ENCODE assay signal across 14 mouse cellular contexts in the genomic region with DNA sequence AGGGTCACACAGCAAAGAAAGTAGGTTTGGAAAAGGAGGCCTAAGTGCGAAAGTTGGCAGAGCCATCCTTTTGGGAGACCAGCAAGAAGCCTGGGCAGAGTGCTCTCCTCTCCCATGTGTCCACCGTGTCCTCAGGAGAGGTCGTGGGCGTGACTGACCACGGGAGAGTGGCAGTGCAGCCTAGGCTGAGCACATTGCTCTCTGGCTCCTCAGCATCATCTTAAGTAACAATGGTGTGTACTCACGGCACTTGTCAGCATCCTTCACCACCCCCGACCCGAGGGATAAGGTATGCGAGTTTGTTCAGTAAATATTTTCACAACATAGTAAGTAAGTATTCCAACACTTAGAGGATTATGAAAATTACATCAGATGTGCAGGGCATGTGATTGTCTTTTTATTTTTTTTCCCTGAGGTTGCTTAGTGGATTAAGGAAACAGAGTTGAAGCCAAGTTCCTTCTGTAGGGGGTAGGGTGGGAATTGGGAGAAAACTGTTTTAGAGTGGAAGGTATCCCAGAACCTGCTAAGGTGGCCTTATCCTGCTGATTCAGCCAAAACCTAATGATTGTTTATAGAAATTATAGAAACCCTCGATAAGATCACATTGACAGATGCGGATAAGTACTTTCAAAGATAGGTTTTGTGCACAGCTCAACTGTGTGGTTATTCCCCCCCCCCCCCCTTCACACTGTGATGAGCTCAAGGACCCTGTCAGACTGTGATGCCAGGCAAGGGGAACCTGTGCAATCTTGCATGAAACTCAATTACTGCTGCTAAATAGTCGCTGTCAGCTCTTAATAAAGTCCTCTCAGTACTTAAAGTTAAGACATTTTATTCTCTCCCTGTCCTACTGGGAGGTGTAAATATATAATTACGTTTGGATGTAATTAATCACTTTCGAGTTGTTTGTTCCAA. TPM values are rescaled to one million over a fixed set of nuclear protein-coding genes. Genes with fewer than 3 reads are reported as not detected.
DNase-seq lines count a peak whose midpoint lies in the region; ATAC-seq and TF ChIP-seq lines count a peak whose summit lies in the region.
"Had no signal": no experiment of that assay in that cellular context is flagged by ENCODE, and none has a peak within 500 bp of the region (broad histone marks: within the 10 kb centered on the region; RNA-seq: fewer than 3 reads in every experiment).

No protein-coding gene starts in this region.

- H3K4me1 ChIP-seq in hindbrain, embryonic 13.5 days (replicated peaks): peaks cover 58% of the 10 kb centered on the region
- peaks cover 23% of the 10 kb centered on the region for H3K4me1 ChIP-seq in hindbrain, embryonic 12.5 days
- peaks cover 70% of the 10 kb centered on the region for H3K4me1 ChIP-seq in neural tube, embryonic 13.5 days (replicated peaks)
- H3K4me1 ChIP-seq in lung, adult 2 months (ENCODE audit: control insufficient read depth, insufficient read depth, low read length): peaks cover 29% of the 10 kb centered on the region

- ATAC-seq in hindbrain, embryonic 13.5 days (ENCODE audit: low FRiP score): peak; percentile 58
- no peak for ATAC-seq in hindbrain, embryonic 12.5 days (ENCODE audit: low FRiP score)
- ATAC-seq in neural tube, embryonic 13.5 days (ENCODE audit: low read depth): peak; percentile 48; the same call in 1 of the 2 replicates
- ATAC-seq: inflammation-experienced regulatory T-cells, adult 6 months had no signal

- no peaks in the 10 kb centered on the region for H3K27me3 ChIP-seq in hindbrain, embryonic 13.5 days
- no peaks in the 10 kb centered on the region for H3K27me3 ChIP-seq in hindbrain, embryonic 12.5 days
- H3K27me3 ChIP-seq in neural tube, embryonic 13.5 days: no peaks in the 10 kb centered on the region
- H3K27me3 ChIP-seq: heart, embryonic 13.5 days; limb, embryonic 15.5 days; lung, embryonic 15.5 days; stomach, embryonic 15.5 days had no signal

- H3K9ac ChIP-seq in hindbrain, embryonic 13.5 days: no peak overlapping the region
- H3K9ac ChIP-seq in hindbrain, embryonic 12.5 days: no peak overlapping the region
- no peak overlapping the region for H3K9ac ChIP-seq in neural tube, embryonic 13.5 days
- H3K9ac ChIP-seq: heart, embryonic 13.5 days; limb, embryonic 15.5 days; lung, embryonic 15.5 days; stomach, embryonic 15.5 days had no signal

- no peak for DNase-seq in neural tube, embryonic 10.5 days (ENCODE audit: extremely low spot score, low spot score)
- DNase-seq in lung, adult 2 months: peak; percentile 62
- no peak for DNase-seq in frontal cortex, postnatal 10 days (ENCODE audit: low spot score in 2 of 2)
- no peak for DNase-seq in left cerebral cortex, postnatal 25 days (ENCODE audit: low spot score in 2 of 2)
- DNase-seq: adrenal gland, postnatal 10 days; thymus, postnatal 25 days had no signal

- intact Hi-C loops in left cerebral cortex, postnatal 25 days (cut with DNase I): no loop called here

- no peak overlapping the region for H3K4me3 ChIP-seq in hindbrain, embryonic 13.5 days
- no peak overlapping the region for H3K4me3 ChIP-seq in hindbrain, embryonic 12.5 days
- no peak overlapping the region for H3K4me3 ChIP-seq in neural tube, embryonic 13.5 days
- no peak overlapping the region for H3K4me3 ChIP-seq in lung, adult 2 months (replicated peaks; ENCODE audit: extremely low read depth, low read depth, low read length)
- H3K4me3 ChIP-seq: heart, embryonic 13.5 days; limb, embryonic 15.5 days; lung, embryonic 15.5 days; stomach, embryonic 15.5 days had no signal

- H3K36me3 ChIP-seq in hindbrain, embryonic 13.5 days: no peaks in the 10 kb centered on the region
- H3K36me3 ChIP-seq in hindbrain, embryonic 12.5 days: no peaks in the 10 kb centered on the region
- no peaks in the 10 kb centered on the region for H3K36me3 ChIP-seq in neural tube, embryonic 13.5 days
- H3K36me3 ChIP-seq: lung, embryonic 15.5 days; stomach, embryonic 15.5 days had no signal

- no peak overlapping the region for H3K4me2 ChIP-seq in hindbrain, embryonic 13.5 days
- no peak overlapping the region for H3K4me2 ChIP-seq in hindbrain, embryonic 12.5 days (replicated peaks)
- H3K4me2 ChIP-seq in neural tube, embryonic 13.5 days: no peak overlapping the region
- H3K4me2 ChIP-seq: heart, embryonic 13.5 days; limb, embryonic 15.5 days; lung, embryonic 15.5 days; stomach, embryonic 15.5 days had no signal

- no peak for TF ChIP-seq CTCF in lung, adult 2 months (IDR thresholded peaks at IDR 0.05; ENCODE audit: insufficient read depth, low read length)

- peak overlapping the region; percentile 26 for H3K27ac ChIP-seq in hindbrain, embryonic 13.5 days
- no peak overlapping the region for H3K27ac ChIP-seq in hindbrain, embryonic 12.5 days
- no peak overlapping the region for H3K27ac ChIP-seq in neural tube, embryonic 13.5 days (replicated peaks)
- H3K27ac ChIP-seq: heart, embryonic 13.5 days; lung, embryonic 15.5 days had no signal

- 58% methylated on average over 14 of the region's 14 CpGs for WGBS in hindbrain, embryonic 13.5 days
- 64% methylated on average over 14 of the region's 14 CpGs for WGBS in hindbrain, embryonic 12.5 days
- 73% methylated on average over 14 of the region's 14 CpGs for WGBS in neural tube, embryonic 13.5 days
- 59% methylated on average over 14 of the region's 14 CpGs for WGBS in lung, adult 2 months

- no peaks in the 10 kb centered on the region for H3K9me3 ChIP-seq in hindbrain, embryonic 13.5 days
- no peaks in the 10 kb centered on the region for H3K9me3 ChIP-seq in hindbrain, embryonic 12.5 days (replicated peaks)
- H3K9me3 ChIP-seq in neural tube, embryonic 13.5 days: no peaks in the 10 kb centered on the region
- H3K9me3 ChIP-seq: heart, embryonic 13.5 days; limb, embryonic 15.5 days; lung, embryonic 15.5 days; stomach, embryonic 15.5 days had no signal

- TF ChIP-seq POLR2A in lung, adult 2 months (IDR thresholded peaks at IDR 0.05; ENCODE audit: borderline replicate concordance, extremely low read depth, low read depth, low read length): no peak

RNA-seq across cellular contexts. Expression of a gene that starts 37.4 kb away (rescaled TPM):
- 11.1 and 12.0 TPM in 2 replicates for polyA plus RNA-seq in hindbrain, embryonic 13.5 days (2015; fragmentation: Nextera tagmentation; extraction: Ambion mirVana)
- 26.5 and 30.1 TPM in 2 replicates for polyA plus RNA-seq in hindbrain, embryonic 12.5 days (2016; fragmentation: Nextera tagmentation; extraction: Ambion mirVana)
- 11.2 and 14.1 TPM in 2 replicates for polyA plus RNA-seq in neural tube, embryonic 13.5 days (2015; fragmentation: Nextera tagmentation; extraction: Ambion mirVana)
- polyA plus RNA-seq in lung, adult 2 months (2012; rRNA removed): 43.0 and 48.7 TPM in 2 replicates
- 10 to 100 TPM; 12.9 to 15.3 TPM for total RNA-seq in left cerebral cortex, postnatal 25 days (2021)
